Mouse (Mus musculus) gastrocnemius, adult 8-10 months (tissue): ENCODE measurements around the gene Gmnc. TPM values are rescaled to one million over a fixed set of nuclear protein-coding genes. Genes with fewer than 3 reads are reported as not detected.

Source experiments
- DNase-seq, 2 experiments: peaks; one replicate each; pipeline ENCODE4 v3.0.0; 2022; ENCODE audit warnings: low spot score in 2 of 2
- total RNA-seq, 4 experiments: library from RNA; stranded (reverse); gene quantifications; 2 replicates each; pipeline ENCODE4 v1.2.4; 2022

Gene Gmnc
- total RNA-seq, result not detected

DNA sequence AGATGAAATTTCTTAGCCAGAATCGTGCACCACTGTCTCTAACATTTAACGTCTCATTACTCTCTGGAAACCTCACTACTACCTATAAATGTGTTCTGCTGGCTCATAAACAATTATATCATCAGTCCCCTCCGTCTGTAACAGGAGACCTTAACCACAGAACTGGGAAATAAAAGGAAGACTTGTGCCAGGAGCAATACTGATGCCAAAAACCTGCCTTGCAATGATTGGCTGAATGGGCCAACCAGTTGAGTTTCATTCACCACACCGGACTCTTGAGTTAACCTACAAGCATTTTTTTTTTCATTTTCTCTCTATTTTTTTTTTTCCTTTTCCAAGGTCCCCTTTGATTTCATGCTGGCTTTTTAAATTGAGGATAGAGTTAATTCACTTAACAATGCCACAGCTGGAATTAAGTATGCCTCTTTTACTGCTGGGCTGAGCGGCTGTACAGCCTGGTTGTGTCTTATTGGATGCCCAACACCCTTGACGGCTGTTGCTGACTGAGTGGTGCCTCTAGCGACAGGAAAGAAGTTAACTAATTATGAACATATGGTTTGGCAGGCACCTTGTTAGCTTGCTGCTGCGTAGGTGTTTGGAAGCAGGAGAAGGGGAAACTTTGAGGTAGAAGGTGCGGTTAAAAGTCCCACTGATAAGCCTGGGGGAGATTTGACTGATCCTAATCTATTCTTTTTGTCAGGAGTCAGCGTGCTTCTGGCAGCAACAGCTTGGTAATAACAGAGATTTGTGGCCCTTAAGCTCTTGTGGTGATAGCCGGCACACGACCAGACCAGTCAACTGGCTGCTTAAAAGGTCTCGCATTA, at the start of gene Gmnc:
Gene Gmnc (minus strand): TSS at position 176 of the 824 bp plus-strand sequence.
- no peak for DNase-seq

DNA sequence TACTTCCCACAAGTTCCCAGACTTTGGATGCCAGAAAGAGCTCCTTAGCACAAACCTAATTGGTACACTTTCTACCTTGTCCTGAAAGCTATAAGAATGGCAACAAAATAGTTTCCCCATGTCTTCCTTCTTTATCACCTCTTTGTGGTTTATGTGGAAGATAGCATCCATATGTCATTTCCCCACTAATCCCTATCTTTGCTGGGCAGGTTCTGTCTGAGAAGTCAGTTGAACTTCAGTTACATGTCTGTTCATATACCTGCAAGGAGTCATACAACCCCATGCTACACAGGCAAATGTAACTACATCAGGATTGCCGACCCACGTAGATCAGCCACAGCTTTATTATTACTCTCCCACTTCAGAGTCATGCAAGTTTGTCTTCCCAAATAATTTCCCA, 35.8 kb upstream of the Gmnc start:
- no peak for DNase-seq

DNA sequence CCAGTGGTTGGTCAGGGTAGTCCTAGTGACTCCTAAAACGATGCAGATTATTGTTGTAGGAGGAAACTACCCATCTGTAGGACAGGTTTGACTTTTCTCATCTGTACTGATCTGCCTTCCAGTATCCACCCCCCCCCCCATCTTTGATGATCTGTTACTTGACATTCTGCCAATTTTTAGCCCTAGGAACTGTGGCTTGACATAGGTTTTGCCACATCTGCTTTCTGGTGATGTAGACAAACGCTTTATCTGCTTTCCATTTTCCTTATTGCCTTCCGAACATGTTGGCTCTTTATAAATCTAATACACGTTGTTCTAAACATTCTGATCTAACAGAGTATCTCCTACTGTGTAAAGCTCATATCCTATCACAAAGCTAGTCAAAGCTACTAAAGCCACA, 34.8 kb upstream of the Gmnc start:
- no peak for DNase-seq

DNA sequence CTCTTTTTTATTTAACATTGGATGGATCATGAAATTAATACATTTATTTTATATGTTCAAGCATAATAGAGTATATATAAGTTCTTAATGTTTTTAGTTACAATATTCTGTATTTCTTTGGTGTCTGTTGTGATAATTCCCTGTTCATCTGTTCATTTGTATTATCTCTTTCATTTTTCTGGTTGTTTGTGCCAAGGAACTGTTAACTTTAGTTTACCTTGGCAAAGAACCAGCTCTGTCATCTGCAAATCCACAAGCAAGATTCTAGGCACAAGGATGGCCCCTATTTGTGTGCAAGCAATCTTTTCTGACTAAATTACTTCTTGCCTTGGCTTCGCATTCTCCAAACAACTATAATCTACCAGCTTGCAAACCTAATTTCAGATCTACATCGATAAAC, 31.3 kb upstream of the Gmnc start:
- DNase-seq, result no peak

DNA sequence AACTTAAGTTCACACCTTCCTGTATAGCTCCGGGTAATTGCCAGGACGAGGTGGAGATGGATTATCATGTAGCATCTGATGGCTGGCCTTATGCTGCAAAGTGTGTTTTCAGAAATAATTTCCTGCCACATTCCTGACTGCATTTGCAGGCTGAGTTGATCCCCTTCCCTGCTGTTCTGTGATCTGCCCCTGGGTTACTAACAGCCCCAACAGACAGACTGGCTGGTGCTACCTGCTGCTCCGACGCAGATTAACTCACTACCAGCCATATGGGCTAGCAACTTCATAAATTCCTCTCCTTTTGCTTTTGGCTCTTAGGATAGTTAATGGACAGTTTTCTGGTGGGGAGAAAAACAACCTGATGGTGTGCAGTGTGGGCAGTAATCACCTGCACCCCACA, 25.9 kb upstream of the Gmnc start:
- DNase-seq, result no peak

DNA sequence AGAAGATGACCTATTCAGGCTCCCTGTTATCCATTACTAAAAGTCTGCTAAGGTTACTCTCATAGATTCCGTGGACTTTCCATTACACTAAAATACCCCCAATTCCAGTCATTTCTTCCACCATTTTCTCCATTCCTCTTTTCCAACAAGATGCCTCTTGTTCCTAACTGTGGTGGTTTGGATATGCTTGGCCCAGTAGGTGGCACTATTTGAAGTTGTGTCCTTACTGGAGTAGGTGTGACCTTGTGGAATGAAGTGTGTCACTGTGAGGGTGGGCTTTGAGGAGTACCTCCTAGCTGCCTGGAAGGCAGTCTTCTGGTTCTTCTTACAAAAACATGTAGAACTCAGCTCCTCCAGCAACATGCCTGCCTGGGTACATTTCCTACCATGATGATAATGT, 11.3 kb upstream of the Gmnc start:
- no peak for DNase-seq

DNA sequence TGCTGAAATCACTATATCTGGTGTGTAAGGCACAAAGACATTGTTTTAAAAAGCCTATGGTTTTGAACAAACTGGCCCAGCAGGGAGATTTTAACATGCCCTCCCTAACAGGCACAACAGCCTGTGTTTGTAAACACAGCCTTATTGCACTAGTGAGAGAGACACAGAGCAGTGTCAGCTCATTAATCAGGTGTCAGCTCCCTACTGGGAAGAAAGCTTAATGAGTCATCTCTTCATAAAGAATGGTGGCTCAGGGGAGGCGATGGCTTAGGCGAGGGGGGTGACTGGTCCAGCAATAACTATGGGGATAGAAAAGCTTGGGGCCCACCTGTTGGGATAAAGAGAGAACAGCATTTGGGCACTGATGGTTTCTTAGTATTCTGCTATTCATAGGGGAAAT, 8.1 kb upstream of the Gmnc start:
- no peak for DNase-seq

DNA sequence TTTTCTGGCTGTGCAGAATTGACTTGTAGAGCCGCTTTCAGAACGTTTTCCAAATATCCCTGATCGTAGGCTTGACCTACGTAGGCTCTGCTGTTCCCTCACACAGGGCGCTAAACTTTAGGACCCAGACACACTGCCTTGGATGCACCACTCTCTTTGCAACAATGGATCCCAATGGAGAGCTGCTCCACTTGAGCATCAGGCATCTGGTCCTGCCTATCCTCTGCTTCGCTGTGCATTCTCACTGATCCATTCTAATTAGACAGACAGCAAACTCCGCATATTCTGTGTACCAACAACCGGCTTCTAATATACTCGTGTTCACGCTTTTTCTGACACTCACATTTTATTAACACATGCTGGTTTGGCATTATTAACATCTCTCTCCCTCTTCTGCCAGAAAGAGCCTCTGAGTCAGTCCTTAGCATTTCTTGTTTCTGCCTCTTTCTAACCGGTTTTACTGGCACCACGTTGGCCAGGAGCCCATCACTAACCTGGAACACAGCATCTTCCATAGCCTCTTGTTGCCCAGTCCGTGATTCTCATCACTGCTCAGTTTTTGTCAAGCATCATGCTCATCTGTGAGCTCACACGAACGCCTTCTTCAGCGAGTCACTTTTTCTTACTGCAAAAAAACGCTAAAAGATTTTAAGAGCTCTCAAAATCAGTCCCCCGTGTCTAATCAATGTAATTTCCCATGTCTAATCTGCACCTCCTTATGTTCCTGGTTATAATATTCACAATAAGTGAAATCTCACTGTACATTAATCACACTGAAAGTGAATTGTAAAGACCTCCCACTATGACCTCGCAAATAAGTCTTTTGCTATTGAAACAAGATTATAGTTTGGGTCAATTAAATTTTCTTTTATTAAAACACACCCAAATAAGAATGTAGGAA, 1.8 kb downstream of the Gmnc start:
- DNase-seq, result no peak

DNA sequence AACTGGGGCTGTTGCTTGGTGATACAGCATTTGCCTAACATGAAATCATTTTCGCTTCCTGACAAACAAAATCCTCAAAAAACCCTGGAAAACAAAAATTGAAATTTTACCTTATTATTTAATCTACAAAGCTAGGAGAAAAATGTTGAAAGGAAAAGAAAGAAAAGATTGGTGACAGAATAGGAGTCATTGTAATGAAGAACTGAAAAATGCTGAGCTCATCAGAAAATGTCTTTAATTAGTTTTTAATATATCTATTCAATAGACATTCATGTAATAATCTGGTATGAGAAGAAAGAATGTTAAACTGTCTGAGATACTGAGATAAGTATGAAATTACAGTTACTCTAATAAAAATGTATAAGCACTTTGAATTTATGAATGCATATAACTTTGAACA, 3.3 kb downstream of the Gmnc start:
- DNase-seq, result no peak

DNA sequence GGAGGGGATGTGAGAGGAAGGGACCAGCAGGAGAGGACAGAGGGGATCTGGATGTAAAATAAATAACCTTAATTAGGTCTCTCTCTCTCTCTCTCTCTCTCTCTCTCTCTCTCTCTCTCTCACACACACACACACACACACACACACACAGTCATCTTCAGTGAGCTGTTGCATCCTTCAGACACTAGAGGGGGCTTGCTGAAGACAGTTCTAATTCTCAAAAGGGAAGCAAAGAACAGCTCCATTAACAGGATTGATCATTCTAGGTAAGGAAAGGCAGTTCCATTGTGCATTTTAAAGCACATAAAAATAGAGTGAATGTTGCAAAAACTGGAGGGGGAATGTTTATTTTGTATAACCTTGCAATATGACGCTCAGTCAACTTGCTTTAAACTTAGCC, 5.7 kb downstream of the Gmnc start:
- no peak for DNase-seq

DNA sequence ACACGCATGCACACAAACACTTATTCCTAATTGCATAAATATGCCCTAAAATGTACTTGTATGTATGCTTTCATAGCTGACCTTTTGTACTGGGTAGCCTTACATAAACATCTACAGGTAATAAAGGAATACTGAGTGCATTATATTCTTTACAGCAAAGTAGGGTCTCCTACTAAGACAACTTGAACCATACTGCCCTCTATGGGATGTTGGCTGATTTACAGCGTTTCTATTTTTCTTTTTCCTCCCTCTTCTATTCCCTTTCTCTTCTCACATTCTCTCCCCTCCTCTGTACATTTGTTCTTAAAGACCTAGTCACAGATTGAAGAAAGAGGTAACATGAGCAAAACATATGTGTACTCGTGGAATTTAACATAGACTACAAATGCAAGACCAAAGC, 9.3 kb downstream of the Gmnc start:
- DNase-seq, result no peak

DNA sequence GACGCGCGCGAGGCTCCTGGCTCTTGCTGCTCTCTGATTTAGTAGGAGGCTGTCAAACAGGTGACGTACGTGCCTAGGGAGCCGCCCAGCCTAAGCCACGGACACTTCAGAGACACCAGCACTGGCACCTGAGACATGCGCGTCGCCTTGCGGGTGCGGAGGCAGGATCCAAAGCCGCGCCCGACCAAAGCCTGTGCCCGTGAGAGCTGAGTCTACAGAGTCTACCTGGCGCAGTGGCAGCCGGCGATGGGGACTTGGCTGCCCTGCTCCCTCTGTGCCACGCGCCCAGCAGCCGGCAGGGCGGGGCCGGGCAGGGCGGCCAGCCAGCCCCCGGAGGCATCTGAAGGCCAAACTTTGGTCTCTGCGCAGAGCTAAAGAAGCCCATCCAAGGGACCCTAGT, 23.5 kb downstream of the Gmnc start:
- no peak for DNase-seq

DNA sequence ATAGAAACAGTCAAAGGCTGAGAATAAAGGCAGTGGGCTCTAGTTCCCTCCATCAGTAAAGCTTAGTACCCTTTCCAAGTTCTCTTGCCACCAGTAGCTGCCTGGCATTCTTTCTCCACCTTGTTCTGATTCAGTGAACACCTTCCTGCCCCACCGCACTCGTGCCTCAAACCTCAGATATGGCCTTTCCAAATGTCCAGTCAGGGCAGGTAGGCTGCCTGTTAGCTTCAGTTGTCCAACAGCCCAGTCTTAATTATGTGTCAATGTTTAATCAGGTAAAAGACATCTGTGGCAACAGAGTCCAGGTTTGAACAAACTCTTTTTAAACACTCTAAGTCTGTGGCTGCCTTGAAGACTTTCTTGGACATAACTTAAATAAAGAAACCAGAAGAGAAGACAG, 24.6 kb downstream of the Gmnc start:
- DNase-seq, result no peak

DNA sequence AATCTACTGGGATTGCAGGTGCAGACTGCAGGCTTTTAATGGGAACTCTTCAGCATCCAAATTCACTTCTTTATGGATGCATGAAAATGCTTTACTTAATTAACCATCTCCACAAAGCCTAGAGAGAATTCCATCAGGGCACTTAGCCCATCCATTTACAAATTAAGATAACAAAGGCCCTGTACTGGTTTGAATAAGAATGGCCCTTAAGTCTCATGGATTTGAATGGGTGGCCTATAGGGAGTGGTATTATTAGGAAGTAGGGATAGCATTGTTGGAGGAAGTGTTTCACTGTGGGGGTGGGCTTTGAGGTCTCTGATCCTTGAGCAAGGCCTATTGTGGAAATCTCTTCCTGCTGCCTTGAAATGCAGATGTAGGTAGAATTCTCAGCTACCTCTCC, 29.5 kb downstream of the Gmnc start:
- DNase-seq, result no peak

DNA sequence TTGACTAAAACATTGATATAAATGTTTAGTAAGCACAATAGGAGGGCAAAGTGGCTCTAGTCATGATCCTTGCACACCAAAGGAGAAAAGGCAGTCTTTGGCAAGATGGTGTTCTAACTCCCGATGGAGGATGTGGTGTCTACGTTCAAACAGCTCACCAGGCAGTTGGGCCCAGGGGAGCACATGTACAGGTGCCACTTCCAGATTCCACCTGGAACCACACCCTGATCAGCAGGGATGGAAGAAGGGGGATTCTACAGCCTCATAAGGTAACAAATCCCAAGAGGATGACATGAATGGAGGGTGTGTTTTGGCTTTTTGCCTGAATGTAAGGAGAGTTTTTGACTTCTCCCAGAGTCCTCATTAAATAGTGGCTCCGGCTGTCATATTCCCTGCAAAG, 39.9 kb downstream of the Gmnc start:
- no peak for DNase-seq

DNA sequence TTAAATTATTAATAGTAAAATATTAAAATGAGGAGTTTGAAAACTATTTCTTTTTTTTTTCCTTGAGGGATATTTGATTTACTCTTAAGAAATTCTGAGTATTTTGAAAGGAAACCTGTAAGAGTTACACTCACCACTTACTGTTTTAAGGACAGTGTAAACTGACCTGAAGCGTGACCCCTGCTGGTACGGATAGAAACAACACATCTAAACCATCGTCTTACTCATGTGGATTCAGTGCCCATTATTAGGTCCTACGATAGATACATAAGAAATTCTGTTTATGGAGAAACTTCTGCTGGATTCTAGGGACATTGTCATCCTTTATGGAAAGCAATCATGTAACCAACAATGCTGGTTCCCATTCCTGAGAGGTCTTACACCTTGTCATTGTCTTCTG, 41.2 kb downstream of the Gmnc start:
- no peak for DNase-seq

DNA sequence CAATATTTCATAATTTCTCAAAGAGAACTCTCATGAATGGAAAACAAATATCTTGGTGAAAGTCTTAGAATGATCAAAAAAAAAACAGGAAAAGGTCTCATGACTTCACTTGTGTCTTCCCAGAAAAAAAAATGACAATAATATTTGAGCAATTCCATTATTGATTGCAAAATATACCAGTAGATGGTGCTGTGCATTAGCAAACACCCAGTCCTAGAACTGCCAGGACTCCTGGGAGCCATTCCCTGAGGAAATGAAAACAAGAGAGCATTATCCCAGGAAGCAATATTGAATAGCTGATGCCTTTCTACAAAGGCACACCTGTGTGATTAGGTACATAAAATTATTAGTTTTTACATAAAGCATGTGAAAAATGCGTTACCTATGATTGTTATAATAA, 87.5 kb downstream of the Gmnc start:
- no peak for DNase-seq

DNA sequence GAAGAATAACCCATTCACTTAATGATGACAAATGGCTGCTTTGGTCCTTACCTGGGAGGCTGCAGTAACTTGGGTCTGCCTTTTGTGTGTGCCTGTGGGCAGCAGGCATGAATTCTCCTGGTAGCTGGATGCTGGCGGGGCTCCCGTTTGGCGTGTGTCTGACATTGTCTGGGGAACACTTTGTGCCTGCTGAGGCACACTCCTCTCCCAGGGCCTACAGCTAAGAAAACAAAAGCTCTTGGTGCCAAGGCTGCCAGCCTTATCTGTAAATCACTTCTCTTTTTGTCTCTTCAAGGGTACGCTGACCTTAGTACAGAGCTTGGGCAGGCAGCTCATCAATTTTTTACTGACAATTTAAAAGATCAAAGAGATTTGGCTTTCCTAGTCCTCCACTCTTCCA, 90.0 kb downstream of the Gmnc start:
- DNase-seq, result no peak

DNA sequence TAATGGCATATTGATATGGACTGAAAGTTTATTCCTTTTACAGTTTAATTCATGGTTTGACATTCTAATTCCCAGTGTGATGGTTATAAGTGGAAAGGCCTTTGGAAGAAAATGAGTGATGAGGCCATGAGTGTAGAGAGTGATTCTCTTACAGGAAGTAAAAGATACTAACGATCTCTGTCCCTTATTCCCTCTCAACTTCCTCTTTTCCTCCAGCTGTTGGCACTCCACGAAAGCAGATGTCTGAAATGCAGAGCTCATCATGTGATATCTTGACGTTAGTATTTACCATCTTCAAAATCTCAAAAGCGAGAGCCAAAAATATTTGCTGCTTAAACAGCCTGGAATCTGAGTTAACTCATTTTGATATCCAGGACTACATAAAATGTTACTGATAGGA, 105.1 kb downstream of the Gmnc start:
- no peak for DNase-seq

DNA sequence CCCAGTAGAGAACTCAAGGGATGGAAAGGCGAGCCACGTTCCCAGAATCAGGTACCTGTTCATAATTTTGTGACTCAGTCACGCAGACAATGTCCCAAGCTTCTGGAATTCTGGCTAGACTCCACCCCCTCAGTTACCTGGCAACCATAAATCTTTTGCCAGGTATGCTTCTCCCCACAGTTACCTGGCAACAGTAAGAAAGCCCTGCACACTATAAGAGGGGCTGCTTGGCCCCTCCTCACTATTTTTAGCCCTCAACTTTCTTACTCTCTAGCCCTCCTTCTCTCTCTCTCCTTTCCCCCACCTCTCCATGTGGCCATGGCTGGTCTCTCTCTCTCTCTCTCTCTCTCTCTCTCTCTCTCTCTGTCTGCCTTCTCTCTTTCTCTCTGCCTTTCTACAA, 114.6 kb downstream of the Gmnc start:
- DNase-seq, result no peak
